Mouse (Mus musculus): ENCODE measurements at regions not wholly inside any gene's neighbourhood (a gene's known extent, or its start where the extent isn't known, plus 50 kb on each side); places are given as distances from the start of the nearest gene placed in this dataset.

DNA sequence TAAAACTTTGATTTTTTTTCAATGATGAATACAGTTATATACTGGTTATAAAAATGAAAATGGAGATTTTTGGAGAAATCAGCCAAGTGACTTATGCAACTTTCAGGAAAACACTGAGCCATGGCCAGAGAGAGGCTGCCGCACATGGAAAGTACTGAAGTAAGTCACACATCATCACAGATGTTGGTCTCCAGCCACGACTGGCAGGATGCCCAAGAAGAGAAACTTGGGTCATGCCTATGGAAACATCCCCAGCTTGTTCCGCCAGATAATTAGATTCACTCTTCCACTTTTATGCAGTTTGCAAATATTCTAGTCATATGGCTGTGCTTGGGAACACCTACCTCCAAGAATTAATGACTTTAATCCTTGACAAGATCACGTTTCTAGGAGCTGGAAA, 544.8 kb upstream of the Id4 start:
- TF ChIP-seq CTCF (IDR thresholded peaks at IDR 0.05; ENCODE audit: low read depth) (no peak), EP300 (IDR thresholded peaks at IDR 0.05; ENCODE audit: low read depth) (no peak)
